ENCODE assay signal across 8 mouse cellular contexts in genomic region chr17:27004431-27004830, GRCm38 (mm10). TPM values are rescaled to one million over a fixed set of nuclear protein-coding genes. Genes with fewer than 3 reads are reported as not detected.
DNase-seq lines count a peak whose midpoint lies in the region; ATAC-seq lines count a peak whose summit lies in the region.

No protein-coding gene starts in this region.

- H3K4me1 ChIP-seq in midbrain, embryonic 11.5 days (ENCODE audit: control insufficient read depth, insufficient read depth, low read length), result no peaks in the 10 kb centered on the region
- H3K4me1 ChIP-seq in midbrain, embryonic 16.5 days (ENCODE audit: control insufficient read depth, insufficient read depth, low read length), result no peaks in the 10 kb centered on the region

- no peak overlapping the region for H3K4me2 ChIP-seq in midbrain, embryonic 11.5 days
- H3K4me2 ChIP-seq in midbrain, embryonic 16.5 days (ENCODE audit: low read length), result no peak overlapping the region

- no peak overlapping the region for H3K9ac ChIP-seq in midbrain, embryonic 11.5 days (ENCODE audit: low read length)
- no peak overlapping the region for H3K9ac ChIP-seq in midbrain, embryonic 16.5 days (ENCODE audit: low read depth, low read length)

- no peaks in the 10 kb centered on the region for H3K36me3 ChIP-seq in midbrain, embryonic 11.5 days (ENCODE audit: control insufficient read depth, insufficient read depth, low read length)
- no peaks in the 10 kb centered on the region for H3K36me3 ChIP-seq in midbrain, embryonic 16.5 days (ENCODE audit: control insufficient read depth, insufficient read depth, low read length)

- H3K27ac ChIP-seq in midbrain, embryonic 11.5 days (ENCODE audit: low read depth, low read length), result no peak overlapping the region
- H3K27ac ChIP-seq in midbrain, embryonic 16.5 days (ENCODE audit: low read length), result no peak overlapping the region

- ATAC-seq in midbrain, embryonic 11.5 days (ENCODE audit: low FRiP score), result no peak
- no peak for ATAC-seq in midbrain, embryonic 16.5 days
- peak; percentile 48; the same call in 1 of the 2 replicates for ATAC-seq in megakaryocyte-erythroid progenitor cell, adult 5-6 weeks (replicated peaks; ENCODE audit: low FRiP score, low TSS enrichment, poor library complexity, severe bottlenecking)

- 33% methylated on average over 9 of the region's 9 CpGs for WGBS in midbrain, embryonic 11.5 days
- 39% methylated on average over 9 of the region's 9 CpGs for WGBS in midbrain, embryonic 16.5 days

- no peaks in the 10 kb centered on the region for H3K27me3 ChIP-seq in midbrain, embryonic 11.5 days (ENCODE audit: control insufficient read depth, insufficient read depth, low read length)
- H3K27me3 ChIP-seq in midbrain, embryonic 16.5 days (ENCODE audit: control insufficient read depth, insufficient read depth, low read depth, low read length), result no peaks in the 10 kb centered on the region

- DNase-seq in cerebellum, postnatal 10 days, result peak; percentile 77 to 83
- DNase-seq in cerebellum, adult 9-11 months, result no peak
- DNase-seq in midbrain, embryonic 11.5 days (ENCODE audit: low spot score, missing footprints), result peak; percentile 94
- peak; percentile 50 for DNase-seq in c-Kit-positive CD71-positive TER-119-negative erythroid progenitor cells, embryonic 14.5 days (ENCODE audit: low read depth)
- DNase-seq in induced T-regulatory cell, adult 2 months (ENCODE audit: low read depth), result peak; percentile 83
- peak; percentile 86 for DNase-seq in thymus, postnatal 4 days

- H3K4me3 ChIP-seq in midbrain, embryonic 11.5 days (ENCODE audit: low read depth, low read length), result no peak overlapping the region
- H3K4me3 ChIP-seq in midbrain, embryonic 16.5 days (ENCODE audit: low read depth, low read length), result no peak overlapping the region

- H3K9me3 ChIP-seq in midbrain, embryonic 11.5 days (ENCODE audit: control insufficient read depth, low read length), result no peaks in the 10 kb centered on the region
- H3K9me3 ChIP-seq in midbrain, embryonic 16.5 days (replicated peaks; ENCODE audit: control insufficient read depth, low read length, poor library complexity, severe bottlenecking), result no peaks in the 10 kb centered on the region

RNA-seq across cellular contexts. Expression of gene Bak1, which starts 24.4 kb away (rescaled TPM):
- polyA plus RNA-seq in midbrain, embryonic 11.5 days (2014; fragmentation: Nextera tagmentation; extraction: Ambion mirVana), result 8.0 and 8.9 TPM in 2 replicates
- polyA plus RNA-seq in midbrain, embryonic 16.5 days (2015; fragmentation: Nextera tagmentation; extraction: Ambion mirVana), result 2.9 and 3.7 TPM in 2 replicates
- 91.5 and 117 TPM in 2 replicates for total RNA-seq in megakaryocyte-erythroid progenitor cell, adult 5-6 weeks (2014; fragmentation: Nextera tagmentation)
- 37.5 and 38.6 TPM in 2 replicates for total RNA-seq in megakaryocyte-erythroid progenitor cell, adult 5-6 weeks (2017)

RNA-seq across cellular contexts. Expression of gene Zbtb9, which starts 31.5 kb away (rescaled TPM):
- polyA plus RNA-seq in midbrain, embryonic 11.5 days (2014; fragmentation: Nextera tagmentation; extraction: Ambion mirVana), result 13.4 and 13.6 TPM in 2 replicates
- polyA plus RNA-seq in midbrain, embryonic 16.5 days (2015; fragmentation: Nextera tagmentation; extraction: Ambion mirVana), result 13.8 and 15.9 TPM in 2 replicates
- 5.5 and 14.6 TPM in 2 replicates for total RNA-seq in megakaryocyte-erythroid progenitor cell, adult 5-6 weeks (2014; fragmentation: Nextera tagmentation)
- 18.3 and 22.0 TPM in 2 replicates for total RNA-seq in megakaryocyte-erythroid progenitor cell, adult 5-6 weeks (2017)

RNA-seq across cellular contexts. Expression of gene Itpr3, which starts 52.7 kb away (rescaled TPM):
- 0.59 and 0.72 TPM in 2 replicates for polyA plus RNA-seq in midbrain, embryonic 11.5 days (2014; fragmentation: Nextera tagmentation; extraction: Ambion mirVana)
- 0.70 and 0.73 TPM in 2 replicates for polyA plus RNA-seq in midbrain, embryonic 16.5 days (2015; fragmentation: Nextera tagmentation; extraction: Ambion mirVana)
- total RNA-seq in megakaryocyte-erythroid progenitor cell, adult 5-6 weeks (2014; fragmentation: Nextera tagmentation), result 3.0 and 4.2 TPM in 2 replicates
- 3.0 and 3.4 TPM in 2 replicates for total RNA-seq in megakaryocyte-erythroid progenitor cell, adult 5-6 weeks (2017)
